Mouse (Mus musculus) right cerebral cortex, adult 18-20 months (tissue): ENCODE data around the gene Arl6ip1.
A peak's percentile ranks its signal among the peaks of the same experiment; 100 is the strongest.

Experiments
- DNase-seq: peaks from one replicate; pipeline ENCODE4 v3.0.0; 2022; ENCODE audit warnings: mixed read lengths

Arl6ip1 gene

GRCm38 (mm10) chr7:118115877-118116568 is 13.4 kb downstream of the Arl6ip1 start, which contains the start of gene Rps15a:
Gene Rps15a, minus strand, starts transcription at chr7:118116188.
- DNase-seq = peak; percentile 94

- no peak for DNase-seq
Measured at GRCm38 (mm10) chr7:118115533-118115876, 14.0 kb downstream of the Arl6ip1 start.

- no peak for DNase-seq
Measured at GRCm38 (mm10) chr7:118113541-118114297, 15.7 kb downstream of the Arl6ip1 start.

- DNase-seq = no peak
Measured at GRCm38 (mm10) chr7:118111128-118111527, 18.3 kb downstream of the Arl6ip1 start.

- DNase-seq = no peak
Measured at GRCm38 (mm10) chr7:118107671-118108070, 21.8 kb downstream of the Arl6ip1 start.

- DNase-seq = peak; percentile 29
Measured at GRCm38 (mm10) chr7:118104458-118105052, 24.9 kb downstream of the Arl6ip1 start.

GRCm38 (mm10) chr7:118103462-118104379 is 25.7 kb downstream of the Arl6ip1 start:
- DNase-seq = no peak

GRCm38 (mm10) chr7:118102678-118103461 is 26.6 kb downstream of the Arl6ip1 start:
- no peak for DNase-seq

- DNase-seq = peak; percentile 38
Measured at GRCm38 (mm10) chr7:118102231-118102630, 27.2 kb downstream of the Arl6ip1 start.

GRCm38 (mm10) chr7:118097615-118098014 is 31.8 kb downstream of the Arl6ip1 start:
- no peak for DNase-seq

- DNase-seq = no peak
Measured at GRCm38 (mm10) chr7:118079987-118080386, 49.5 kb downstream of the Arl6ip1 start.

- no peak for DNase-seq
Measured at GRCm38 (mm10) chr7:118079097-118079496, 50.4 kb downstream of the Arl6ip1 start.
